Mouse (Mus musculus): Measurements from ENCODE around the gene R3hdml.

Gene R3hdml

GRCm38 (mm10) chr2:163480191-163480825, 11.8 kb upstream of the R3hdml start:
- DNase-seq: no peak

GRCm38 (mm10) chr2:163481539-163482029, 10.5 kb upstream of the R3hdml start:
- no peak for DNase-seq

GRCm38 (mm10) chr2:163487360-163487759, 4.8 kb upstream of the R3hdml start:
- no peak for DNase-seq

GRCm38 (mm10) chr2:163489725-163490291, 2.3 kb upstream of the R3hdml start:
- DNase-seq: no peak

GRCm38 (mm10) chr2:163490656-163491055, 1.5 kb upstream of the R3hdml start:
- DNase-seq: no peak

- no peak for DNase-seq
These were observed 767 bp upstream of the R3hdml start for GRCm38 (mm10) chr2:163491351-163491750.

GRCm38 (mm10) chr2:163493031-163493430, 913 bp downstream of the R3hdml start:
- DNase-seq: no peak

- DNase-seq: no peak
These were observed 1.9 kb downstream of the R3hdml start for GRCm38 (mm10) chr2:163493976-163494375.

GRCm38 (mm10) chr2:163494456-163494855, 2.3 kb downstream of the R3hdml start:
- no peak for DNase-seq

GRCm38 (mm10) chr2:163502219-163502618, 10.1 kb downstream of the R3hdml start:
- DNase-seq: no peak

GRCm38 (mm10) chr2:163503191-163503590, 11.1 kb downstream of the R3hdml start:
- DNase-seq: no peak

- DNase-seq: no peak
These were observed 14.3 kb downstream of the R3hdml start, which contains the start of gene Hnf4a for GRCm38 (mm10) chr2:163506300-163507004. Hnf4a (plus strand) TSS chr2:163506808.

- no peak for DNase-seq
These were observed 33.7 kb downstream of the R3hdml start for GRCm38 (mm10) chr2:163525761-163526243.

- no peak for DNase-seq
These were observed 35.4 kb downstream of the R3hdml start for GRCm38 (mm10) chr2:163527497-163527896.

GRCm38 (mm10) chr2:163530418-163530817, 38.3 kb downstream of the R3hdml start:
- DNase-seq: no peak

- DNase-seq: peak; percentile 63
These were observed 39.8 kb downstream of the R3hdml start for GRCm38 (mm10) chr2:163531917-163532316.

- DNase-seq: no peak
These were observed 41.1 kb downstream of the R3hdml start for GRCm38 (mm10) chr2:163533226-163533625.

GRCm38 (mm10) chr2:163534958-163535524, 42.9 kb downstream of the R3hdml start:
- peak; percentile 87 for DNase-seq

GRCm38 (mm10) chr2:163537443-163537842, 45.3 kb downstream of the R3hdml start:
- no peak for DNase-seq

GRCm38 (mm10) chr2:163538410-163538809, 46.3 kb downstream of the R3hdml start:
- peak; percentile 12 for DNase-seq

- DNase-seq: no peak
These were observed 47.4 kb downstream of the R3hdml start for GRCm38 (mm10) chr2:163539321-163540040.

GRCm38 (mm10) chr2:163540231-163541117, 48.4 kb downstream of the R3hdml start:
- no peak for DNase-seq

Measured in right cerebral cortex, adult 18-20 months (tissue).